In genomic region chr10:91135302-91135972, GRCm38 (mm10) we compare ENCODE assay signal across 14 mouse cellular contexts.
"Had no signal": no experiment of that assay in that cellular context is flagged by ENCODE, and none has a peak within 500 bp of the region (broad histone marks: within the 10 kb centered on the region; RNA-seq: fewer than 3 reads in every experiment).

No protein-coding gene starts in this region.

- H3K36me3 ChIP-seq: limb, embryonic 12.5 days; midbrain, embryonic 10.5 days; neural tube, embryonic 15.5 days; stomach, embryonic 15.5 days had no signal

- DNase-seq: kidney, adult 9 months; kidney, postnatal 4 days; lung, adult 18-20 months; lung, postnatal 36 days; midbrain, embryonic 14.5 days; right cerebral cortex, postnatal 14 days; thymus, postnatal 36 days had no signal

- H3K9me3 ChIP-seq: limb, embryonic 12.5 days; midbrain, embryonic 10.5 days; neural tube, embryonic 15.5 days; stomach, embryonic 15.5 days had no signal

- H3K4me2 ChIP-seq: limb, embryonic 12.5 days; neural tube, embryonic 15.5 days; stomach, embryonic 15.5 days had no signal

- H3K27me3 ChIP-seq: limb, embryonic 12.5 days; neural tube, embryonic 15.5 days; stomach, embryonic 15.5 days had no signal

- H3K9ac ChIP-seq: limb, embryonic 12.5 days; liver, embryonic 14.5 days; neural tube, embryonic 15.5 days; stomach, embryonic 15.5 days had no signal

- H3K4me1 ChIP-seq: limb, embryonic 12.5 days; midbrain, embryonic 10.5 days; neural tube, embryonic 15.5 days; stomach, embryonic 15.5 days had no signal

- H3K27ac ChIP-seq: kidney, postnatal 0 days; limb, embryonic 12.5 days; liver, embryonic 14.5 days; midbrain, embryonic 10.5 days; neural tube, embryonic 15.5 days; stomach, embryonic 15.5 days had no signal

- H3K4me3 ChIP-seq: limb, embryonic 12.5 days; midbrain, embryonic 10.5 days; myocyte; neural tube, embryonic 15.5 days; stomach, embryonic 15.5 days had no signal
